Mouse (Mus musculus): ENCODE data around the gene Ddb2. TPM values are rescaled to one million over a fixed set of nuclear protein-coding genes. Genes with fewer than 3 reads are reported as not detected.

Gene Ddb2
- total RNA-seq, 2 experiments from 2014 or later, result 5.4 to 6.7 TPM

- no peak for DNase-seq
- intact Hi-C loops (cut with DNase I), result no loop called here
Measured at GRCm38 (mm10) chr2:91198888-91199287, 37.9 kb downstream of the Ddb2 start.

- intact Hi-C loops (cut with DNase I), result no loop called here
- DNase-seq, result peak; percentile 50 to 60
Measured at GRCm38 (mm10) chr2:91196577-91197001, 40.2 kb downstream of the Ddb2 start.

DNA sequence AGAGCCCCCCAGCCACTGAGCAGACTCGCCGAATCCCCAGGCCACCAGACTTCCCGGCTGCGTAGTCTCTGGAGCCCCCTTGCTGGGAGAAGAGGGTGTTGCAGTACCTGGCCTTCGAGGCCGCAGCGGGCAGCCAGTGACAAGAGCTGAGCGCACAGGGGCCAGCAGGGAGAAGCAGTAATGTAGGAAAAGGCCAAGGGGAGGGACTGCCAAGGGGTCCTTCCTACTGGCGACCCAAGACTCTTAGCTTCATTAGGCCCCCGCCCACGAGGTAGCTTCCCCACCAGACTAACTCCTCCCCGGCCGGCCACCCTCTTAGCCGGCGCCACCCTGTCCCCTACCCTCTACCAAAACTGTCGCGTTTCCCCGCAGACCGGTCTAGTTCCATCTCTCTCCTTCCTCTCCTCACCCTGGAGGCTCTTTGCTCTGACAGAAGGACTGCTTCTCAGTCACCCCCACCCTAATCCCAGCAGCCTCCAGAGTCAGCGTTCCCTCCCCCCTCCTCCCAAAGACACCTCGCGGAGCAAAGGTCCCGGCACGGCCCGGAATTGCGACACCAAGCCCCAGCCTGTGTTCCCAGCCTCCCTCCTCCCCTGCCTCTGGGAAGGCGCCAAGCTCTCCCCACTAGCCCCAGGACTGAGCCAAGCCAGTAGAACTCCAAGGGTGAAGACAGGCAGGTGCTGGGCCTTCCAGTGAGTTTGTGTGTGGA, 42.0 kb downstream of the Ddb2 start:
- DNase-seq, result peak; percentile 81 to 83
- intact Hi-C loops (cut with DNase I), result loop anchor here (1.0 kb wide), 1 partner anchor 79 kb away; no protein-coding TSS in a partner anchor

DNA sequence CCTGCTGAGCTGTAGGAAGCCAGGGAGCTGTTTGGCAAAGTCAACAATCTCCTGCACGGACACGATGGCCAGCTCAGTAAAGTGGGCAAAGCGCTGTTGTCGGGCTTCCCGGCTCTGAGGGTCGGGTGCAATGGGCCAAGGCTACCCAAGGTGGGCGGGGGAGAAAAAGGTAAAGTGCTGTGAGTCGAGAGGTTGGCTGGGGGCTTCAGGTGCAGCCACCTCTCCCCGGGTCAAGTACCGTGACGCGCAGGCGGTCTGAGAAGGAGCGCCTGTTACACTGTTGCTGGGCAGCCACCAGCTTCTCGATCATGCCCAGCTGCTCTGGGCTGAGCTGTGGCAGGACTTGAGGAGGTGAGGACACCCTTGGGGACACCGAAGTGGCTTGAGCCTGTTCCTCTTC, 46.3 kb downstream of the Ddb2 start:
- intact Hi-C loops (cut with DNase I), result no loop called here
- no peak for DNase-seq

DNA sequence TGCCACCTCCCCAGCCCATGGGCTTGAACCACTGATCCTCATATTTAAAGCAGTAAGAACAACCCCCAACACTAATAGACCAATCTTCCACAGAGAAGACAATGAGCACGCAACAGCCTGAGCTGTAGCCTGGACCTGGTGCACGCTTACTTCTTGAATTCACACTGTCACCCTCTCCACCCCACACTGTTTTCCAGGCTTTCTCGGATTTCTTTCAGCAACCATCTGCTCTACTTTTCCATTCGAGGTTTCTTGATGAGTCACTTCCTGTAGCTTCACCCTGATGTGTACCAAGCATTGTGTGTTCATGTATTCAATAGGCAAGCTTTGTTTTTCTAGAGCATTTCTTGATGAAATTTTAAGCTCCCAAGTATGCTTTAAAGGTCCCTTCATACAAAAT, 49.4 kb downstream of the Ddb2 start:
- DNase-seq, result no peak
- intact Hi-C loops (cut with DNase I), result no loop called here

- intact Hi-C loops (cut with DNase I), result no loop called here
- DNase-seq, result no peak
Measured at GRCm38 (mm10) chr2:91186208-91186607, 50.6 kb downstream of the Ddb2 start.

GRCm38 (mm10) chr2:91183711-91184405, 52.9 kb downstream of the Ddb2 start, which contains the start of gene Madd:
Gene Madd (minus strand): TSS chr2:91183837.
- intact Hi-C loops (cut with DNase I), result no loop called here

GRCm38 (mm10) chr2:91183148-91183513, 53.7 kb downstream of the Ddb2 start:
- intact Hi-C loops (cut with DNase I), result no loop called here
- peak; percentile 93 for DNase-seq

More at GRCm38 (mm10) chr2:91183711-91184405, 52.9 kb downstream of the Ddb2 start, which contains the start of gene Madd:
- peak; percentile 42 to 44 for DNase-seq

DNA sequence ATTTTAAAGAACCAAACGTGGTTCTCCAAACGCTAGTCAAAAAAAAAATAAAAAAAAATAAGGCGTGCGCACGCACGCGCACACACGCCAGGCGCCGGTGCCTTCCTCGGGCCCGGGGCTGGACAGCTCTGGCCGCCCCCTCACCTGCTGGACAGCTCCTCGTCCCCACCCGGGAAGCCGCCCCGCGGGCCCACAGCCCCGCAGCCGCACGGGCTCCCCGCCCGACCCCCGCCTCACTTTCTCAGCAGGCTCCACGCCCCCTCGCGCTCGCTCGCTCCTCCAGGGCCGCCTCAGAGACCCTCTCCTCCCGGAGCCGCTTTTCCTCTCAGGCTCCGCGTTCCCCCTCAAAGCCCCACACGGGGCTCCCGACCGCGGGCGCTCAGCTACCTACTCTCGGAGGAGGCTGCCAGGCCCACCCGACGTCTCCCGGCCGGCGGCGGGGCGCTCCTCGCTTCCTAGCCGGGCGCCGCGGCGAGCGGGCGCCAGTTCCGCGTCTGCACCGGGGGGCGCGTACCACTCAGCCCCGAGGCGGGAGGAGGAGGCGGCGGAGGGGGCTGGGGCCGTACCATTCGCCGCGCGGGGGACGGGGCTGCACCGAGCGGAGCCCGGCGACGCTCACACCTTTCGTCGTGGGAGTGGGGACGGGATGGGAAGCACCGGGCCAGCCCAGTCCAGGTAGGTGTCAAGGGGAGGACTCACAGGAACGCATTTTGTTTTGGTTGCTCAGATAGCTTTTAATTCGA, 54.2 kb downstream of the Ddb2 start:
- DNase-seq, result peak; percentile 51 to 67
- intact Hi-C loops (cut with DNase I), result no loop called here

- intact Hi-C loops (cut with DNase I), result no loop called here
Measured at GRCm38 (mm10) chr2:91182016-91182404, 54.8 kb downstream of the Ddb2 start.

DNA sequence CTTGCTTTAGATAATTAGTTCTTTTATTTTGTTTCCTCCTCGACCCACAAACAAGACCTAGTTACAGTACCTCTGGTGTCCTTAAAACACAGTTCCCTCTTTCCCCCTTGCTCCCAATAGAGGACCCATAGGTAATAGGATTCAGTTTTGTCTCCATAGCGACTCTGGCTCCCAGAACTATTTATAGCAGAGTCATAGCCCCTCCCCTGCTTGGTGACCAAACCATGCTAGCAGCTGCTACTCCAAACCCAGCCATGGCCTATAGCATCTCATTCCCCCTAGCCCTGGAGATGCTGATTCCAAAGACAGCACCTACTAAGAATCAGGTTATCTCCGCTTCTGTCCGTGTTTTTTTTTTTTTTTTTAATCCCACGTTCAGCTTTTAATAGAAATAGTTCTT, 56.1 kb downstream of the Ddb2 start:
- intact Hi-C loops (cut with DNase I), result no loop called here
- no peak for DNase-seq

More at GRCm38 (mm10) chr2:91182016-91182404, 54.8 kb downstream of the Ddb2 start:
- DNase-seq, result no peak

GRCm38 (mm10) chr2:91179825-91180224, 57.0 kb downstream of the Ddb2 start:
- no peak for DNase-seq
- intact Hi-C loops (cut with DNase I), result no loop called here

- no peak for DNase-seq
- intact Hi-C loops (cut with DNase I), result no loop called here
Measured at GRCm38 (mm10) chr2:91176234-91176633, 60.5 kb downstream of the Ddb2 start.

DNA sequence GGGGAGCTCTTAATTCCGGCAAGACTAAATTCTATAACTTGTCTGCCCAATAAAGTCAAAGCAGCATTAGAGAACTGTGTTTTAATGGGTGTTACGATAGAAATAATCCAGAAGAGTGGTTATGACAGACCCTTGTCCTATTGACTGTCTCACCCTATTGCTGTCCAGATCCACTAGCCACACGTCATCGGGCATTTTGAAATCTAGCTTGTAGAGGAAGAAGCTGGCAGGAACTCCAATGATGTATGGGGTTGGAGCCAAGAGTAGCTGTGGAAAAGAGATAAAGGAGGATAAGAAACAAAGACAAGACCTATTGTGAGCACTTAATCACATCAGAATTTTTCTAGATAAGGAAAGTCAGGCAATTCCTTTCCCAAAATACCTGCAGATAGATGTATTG, 61.3 kb downstream of the Ddb2 start:
- no peak for DNase-seq
- intact Hi-C loops (cut with DNase I), result no loop called here

- intact Hi-C loops (cut with DNase I), result no loop called here
- DNase-seq, result no peak
Measured at GRCm38 (mm10) chr2:91169587-91170322, 67.0 kb downstream of the Ddb2 start.

DNA sequence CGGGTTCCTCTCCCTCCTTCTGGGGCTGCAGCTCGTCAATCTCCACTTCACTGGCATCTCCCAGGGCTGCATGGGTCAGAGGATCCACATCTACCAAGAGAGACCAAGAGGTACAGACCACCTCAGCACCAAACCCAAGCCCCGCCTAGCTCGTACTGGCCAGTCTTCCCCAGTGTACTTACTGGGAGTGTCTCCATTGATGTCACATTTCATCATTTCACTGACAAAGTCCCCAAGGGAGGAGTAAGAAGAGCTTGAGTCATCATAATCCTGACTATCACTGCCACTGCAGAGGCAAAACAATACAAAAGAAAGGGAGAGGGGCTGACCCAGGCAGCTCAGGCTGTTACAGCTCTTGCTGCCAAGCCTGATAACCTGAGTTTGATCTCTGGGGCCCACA, 69.2 kb downstream of the Ddb2 start:
- intact Hi-C loops (cut with DNase I), result no loop called here
- no peak for DNase-seq

DNA sequence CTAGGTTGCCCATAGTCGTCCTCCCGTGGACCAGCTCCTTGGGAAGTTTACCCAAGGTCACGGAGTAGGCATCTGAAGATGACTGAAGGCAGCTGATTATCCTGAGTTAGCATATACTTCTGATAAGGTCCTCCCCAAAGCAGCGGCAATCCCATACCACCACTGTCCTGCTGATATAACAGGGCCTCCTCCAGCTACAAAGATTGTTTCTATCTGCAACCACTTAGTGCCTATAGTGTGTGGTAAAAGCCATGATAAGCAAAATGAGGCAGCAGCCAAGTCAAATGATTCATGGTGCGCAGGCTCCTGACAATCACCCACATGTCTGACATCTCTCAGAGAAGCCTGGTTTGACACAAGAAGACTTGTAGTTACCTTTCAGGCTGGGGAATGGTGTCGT, 71.8 kb downstream of the Ddb2 start:
- DNase-seq, result no peak
- intact Hi-C loops (cut with DNase I), result no loop called here

- intact Hi-C loops (cut with DNase I), result no loop called here
- no peak for DNase-seq
Measured at GRCm38 (mm10) chr2:91163532-91163931, 73.2 kb downstream of the Ddb2 start.

- DNase-seq, result no peak
- intact Hi-C loops (cut with DNase I), result no loop called here
Measured at GRCm38 (mm10) chr2:91162952-91163351, 73.8 kb downstream of the Ddb2 start.
